Comparison of ENCODE assay signal across 18 mouse cellular contexts in genomic region chr4:66314806-66315484, GRCm38 (mm10).
DNase-seq lines count a peak whose midpoint lies in the region; ATAC-seq and TF ChIP-seq lines count a peak whose summit lies in the region.
"Had no signal": no experiment of that assay in that cellular context is flagged by ENCODE, and none has a peak within 500 bp of the region (broad histone marks: within the 10 kb centered on the region; RNA-seq: fewer than 3 reads in every experiment).

No protein-coding gene starts in this region.

- no peaks in the 10 kb centered on the region for H3K36me3 ChIP-seq in midbrain, embryonic 13.5 days
- no peaks in the 10 kb centered on the region for H3K36me3 ChIP-seq in midbrain, embryonic 16.5 days (ENCODE audit: control insufficient read depth, insufficient read depth, low read length)
- no peaks in the 10 kb centered on the region for H3K36me3 ChIP-seq in forebrain, embryonic 15.5 days
- no peaks in the 10 kb centered on the region for H3K36me3 ChIP-seq in hindbrain, postnatal 0 days (ENCODE audit: insufficient read depth, low read length)
- H3K36me3 ChIP-seq: embryonic facial prominence, embryonic 12.5 days; limb, embryonic 10.5 days; liver, embryonic 12.5 days had no signal

- peaks cover 8% of the 10 kb centered on the region; the same call in 1 of the 2 replicates for H3K27me3 ChIP-seq in midbrain, embryonic 13.5 days
- H3K27me3 ChIP-seq in midbrain, embryonic 16.5 days (ENCODE audit: control insufficient read depth, insufficient read depth, low read depth, low read length) = no peaks in the 10 kb centered on the region
- no peaks in the 10 kb centered on the region for H3K27me3 ChIP-seq in forebrain, embryonic 15.5 days
- H3K27me3 ChIP-seq in hindbrain, postnatal 0 days (ENCODE audit: insufficient read depth, low read length) = no peaks in the 10 kb centered on the region
- H3K27me3 ChIP-seq: embryonic facial prominence, embryonic 12.5 days; liver, embryonic 12.5 days had no signal

- no peak for TF ChIP-seq CTCF in hindbrain, postnatal 0 days (IDR thresholded peaks at IDR 0.05; ENCODE audit: low read depth)

- no peak overlapping the region for H3K4me2 ChIP-seq in midbrain, embryonic 13.5 days (replicated peaks)
- no peak overlapping the region; the same call in 1 of the 2 replicates for H3K4me2 ChIP-seq in midbrain, embryonic 16.5 days (ENCODE audit: low read length)
- no peak overlapping the region for H3K4me2 ChIP-seq in forebrain, embryonic 15.5 days (replicated peaks)
- H3K4me2 ChIP-seq in hindbrain, postnatal 0 days (ENCODE audit: low read depth, low read length) = no peak overlapping the region
- H3K4me2 ChIP-seq: embryonic facial prominence, embryonic 12.5 days; heart, embryonic 11.5 days; liver, embryonic 12.5 days had no signal

- no peak overlapping the region for H3K9ac ChIP-seq in midbrain, embryonic 13.5 days (replicated peaks)
- no peak overlapping the region for H3K9ac ChIP-seq in midbrain, embryonic 16.5 days (ENCODE audit: low read depth, low read length)
- H3K9ac ChIP-seq in forebrain, embryonic 15.5 days (replicated peaks) = no peak overlapping the region
- no peak overlapping the region for H3K9ac ChIP-seq in hindbrain, postnatal 0 days (replicated peaks; ENCODE audit: low read length)
- H3K9ac ChIP-seq: embryonic facial prominence, embryonic 12.5 days; liver, embryonic 12.5 days had no signal

- H3K4me1 ChIP-seq in midbrain, embryonic 13.5 days (replicated peaks) = peaks cover 7% of the 10 kb centered on the region
- H3K4me1 ChIP-seq in midbrain, embryonic 16.5 days (ENCODE audit: control insufficient read depth, insufficient read depth, low read length) = peaks cover 8% of the 10 kb centered on the region; the same call in 1 of the 2 replicates
- peaks cover 10% of the 10 kb centered on the region for H3K4me1 ChIP-seq in forebrain, embryonic 15.5 days
- H3K4me1 ChIP-seq in hindbrain, postnatal 0 days (ENCODE audit: insufficient read depth, low read length) = 0 out of 2 replicates have a peak, but pooled peaks cover 4% of the 10 kb centered on the region
- H3K4me1 ChIP-seq: embryonic facial prominence, embryonic 12.5 days; liver, embryonic 12.5 days had no signal

- no peak overlapping the region for H3K27ac ChIP-seq in midbrain, embryonic 13.5 days
- H3K27ac ChIP-seq in midbrain, embryonic 16.5 days (ENCODE audit: low read length) = no peak overlapping the region
- H3K27ac ChIP-seq in forebrain, embryonic 15.5 days (replicated peaks) = no peak overlapping the region
- H3K27ac ChIP-seq in hindbrain, postnatal 0 days = no peak overlapping the region
- H3K27ac ChIP-seq: embryonic facial prominence, embryonic 12.5 days; limb, embryonic 10.5 days; liver, embryonic 12.5 days had no signal

- no peak overlapping the region for H3K4me3 ChIP-seq in midbrain, embryonic 13.5 days (replicated peaks)
- H3K4me3 ChIP-seq in midbrain, embryonic 16.5 days (ENCODE audit: low read depth, low read length) = no peak overlapping the region
- H3K4me3 ChIP-seq in forebrain, embryonic 15.5 days = no peak overlapping the region
- no peak overlapping the region for H3K4me3 ChIP-seq in hindbrain, postnatal 0 days (ENCODE audit: low read length)
- H3K4me3 ChIP-seq: embryonic facial prominence, embryonic 12.5 days; limb, embryonic 10.5 days; liver, embryonic 12.5 days had no signal

- peak; percentile 45 to 62 for DNase-seq in cerebellum, postnatal 10 days
- peak; percentile 65 for DNase-seq in hindbrain, postnatal 0 days (ENCODE audit: low spot score)
- no peak for DNase-seq in thymus, postnatal 14 days
- DNase-seq in layer of hippocampus, adult 9-11 months = no peak
- DNase-seq: adrenal gland, adult 8-10 months; cerebellum, adult 9-11 months; gastrocnemius, postnatal 25 days; kidney, adult 11 months; kidney, postnatal 25 days; right cerebral cortex, postnatal 25 days had no signal

- WGBS in midbrain, embryonic 13.5 days = 8% methylated on average over 8 of the region's 8 CpGs
- WGBS in midbrain, embryonic 16.5 days = 10% methylated on average over 8 of the region's 8 CpGs
- 3% methylated on average over 8 of the region's 8 CpGs for whole genome bisulfite sequencing in forebrain, embryonic 15.5 days
- 16% methylated on average over 8 of the region's 8 CpGs for WGBS in hindbrain, postnatal 0 days

- no peaks in the 10 kb centered on the region for H3K9me3 ChIP-seq in midbrain, embryonic 13.5 days
- no peaks in the 10 kb centered on the region for H3K9me3 ChIP-seq in midbrain, embryonic 16.5 days (replicated peaks; ENCODE audit: control insufficient read depth, low read length, poor library complexity, severe bottlenecking)
- no peaks in the 10 kb centered on the region for H3K9me3 ChIP-seq in forebrain, embryonic 15.5 days
- H3K9me3 ChIP-seq in hindbrain, postnatal 0 days (ENCODE audit: low read length) = no peaks in the 10 kb centered on the region
- H3K9me3 ChIP-seq: embryonic facial prominence, embryonic 12.5 days; limb, embryonic 10.5 days; liver, embryonic 12.5 days had no signal

- no peak for ATAC-seq in cerebellum, adult (ENCODE audit: insufficient number of reproducible peaks, low FRiP score, low TSS enrichment)
- ATAC-seq in midbrain, embryonic 13.5 days = peak; percentile 81
- no peak for ATAC-seq in midbrain, embryonic 16.5 days
- ATAC-seq in forebrain, embryonic 15.5 days (replicated peaks) = peak; percentile 77
- 0 out of 2 replicates have a peak, but pooled peaks have one; percentile 38 for ATAC-seq in hindbrain, postnatal 0 days
- ATAC-seq: liver, embryonic 12.5 days had no signal

Comparison
In these comparisons a context has a peak if more than half of its experiments do, and no peak if none do; other contexts are left out.
1. ATAC-seq: peak in midbrain, embryonic 13.5 days (single experiment), forebrain, embryonic 15.5 days (single experiment) and hindbrain, postnatal 0 days (single experiment); none in cerebellum, adult (single experiment) and midbrain, embryonic 16.5 days (single experiment).
2. DNase-seq: peak in cerebellum, postnatal 10 days (2 of 2) and hindbrain, postnatal 0 days (single experiment); none in thymus, postnatal 14 days (single experiment) and layer of hippocampus, adult 9-11 months (single experiment).